Mouse (Mus musculus) T-helper 17 cell (primary cell): ENCODE measurements around the gene Copg2.

ENCODE experiments used
- in situ Hi-C, 2 experiments: fragments of 300-600 bp; cut with MboI, MseI; formaldehyde crosslinking; loops; 1 replicate in 1 of 2; 2 replicates in 1 of 2; pipeline ENCODE4 v1.15.1; 2025; ENCODE audit warnings: high pct_unique_total_duplicates in 2 of 2

Gene Copg2

GRCm38 (mm10) chr6:30896195-30896985 lies at the start of gene Copg2:
Gene Copg2, minus strand, starts transcription at chr6:30896794.
- in situ Hi-C loops: no loop called here

GRCm38 (mm10) chr6:30939264-30939663 lies 42.7 kb upstream of the Copg2 start:
- in situ Hi-C loops: loop anchor here in 1 of 2 experiments (5.0 kb wide), 1 partner anchor 63 kb away; no protein-coding TSS in a partner anchor

GRCm38 (mm10) chr6:30922821-30923220 lies 26.2 kb upstream of the Copg2 start:
- in situ Hi-C loops: no loop called here

- in situ Hi-C loops: no loop called here
Observed at GRCm38 (mm10) chr6:30921826-30922225, 25.2 kb upstream of the Copg2 start.

- in situ Hi-C loops: no loop called here
Observed at GRCm38 (mm10) chr6:30920834-30921675, 24.5 kb upstream of the Copg2 start.

GRCm38 (mm10) chr6:30915473-30915872 lies 18.9 kb upstream of the Copg2 start, which contains the start of gene Tsga13:
Gene Tsga13, minus strand, starts transcription at chr6:30915573.
- in situ Hi-C loops: loop anchor here in 1 of 2 experiments (10.0 kb wide), 1 partner anchor 381 kb away; no protein-coding TSS in a partner anchor

GRCm38 (mm10) chr6:30907970-30908369 lies 11.4 kb upstream of the Copg2 start:
- in situ Hi-C loops: loop anchor here in 1 of 2 experiments (5.0 kb wide), 1 partner anchor 49 kb away; the partner anchor contains the start of gene Klf14

- in situ Hi-C loops: loop anchor here in 1 of 2 experiments (5.0 kb wide), 1 partner anchor 52 kb away; the partner anchor contains the start of gene Klf14
Observed at GRCm38 (mm10) chr6:30904911-30905310, 8.3 kb upstream of the Copg2 start.

- in situ Hi-C loops: no loop called here
Observed at GRCm38 (mm10) chr6:30904033-30904432, 7.4 kb upstream of the Copg2 start.

- in situ Hi-C loops: no loop called here
Observed at GRCm38 (mm10) chr6:30897520-30897919, 926 bp upstream of the Copg2 start.

- in situ Hi-C loops: no loop called here
Observed at GRCm38 (mm10) chr6:30896986-30897327, 363 bp upstream of the Copg2 start.

- in situ Hi-C loops: no loop called here
Observed at GRCm38 (mm10) chr6:30895819-30896194, 787 bp downstream of the Copg2 start.

GRCm38 (mm10) chr6:30893081-30893480 lies 3.5 kb downstream of the Copg2 start:
- in situ Hi-C loops: no loop called here

- in situ Hi-C loops: no loop called here
Observed at GRCm38 (mm10) chr6:30891761-30892160, 4.8 kb downstream of the Copg2 start.

- in situ Hi-C loops: no loop called here
Observed at GRCm38 (mm10) chr6:30884856-30885255, 11.7 kb downstream of the Copg2 start.

- in situ Hi-C loops: no loop called here
Observed at GRCm38 (mm10) chr6:30883491-30883890, 13.1 kb downstream of the Copg2 start.

- in situ Hi-C loops: no loop called here
Observed at GRCm38 (mm10) chr6:30876661-30877060, 19.9 kb downstream of the Copg2 start.

GRCm38 (mm10) chr6:30866501-30866900 lies 30.1 kb downstream of the Copg2 start:
- in situ Hi-C loops: no loop called here

- in situ Hi-C loops: no loop called here
Observed at GRCm38 (mm10) chr6:30865031-30865678, 31.4 kb downstream of the Copg2 start.

- in situ Hi-C loops: no loop called here
Observed at GRCm38 (mm10) chr6:30855956-30856355, 40.6 kb downstream of the Copg2 start.

- in situ Hi-C loops: no loop called here
Observed at GRCm38 (mm10) chr6:30855205-30855604, 41.4 kb downstream of the Copg2 start.

GRCm38 (mm10) chr6:30849818-30850217 lies 46.8 kb downstream of the Copg2 start:
- in situ Hi-C loops: loop anchor here (5.0 to 10.0 kb wide), 2 partner anchors 98 to 125 kb away; partner anchors contain the start of gene Mest (in 1 of the 2)
